Mouse (Mus musculus) hindlimb bud, embryonic 11.5 days (tissue): ENCODE data around the gene Btd.

Source experiments
- DNase-seq: peaks from one replicate; pipeline ENCODE4 v3.0.0-alpha.2; 2012; ENCODE audit warnings: low read depth, low spot score; ENCODE audit errors: extremely low spot score

The Btd gene

DNA sequence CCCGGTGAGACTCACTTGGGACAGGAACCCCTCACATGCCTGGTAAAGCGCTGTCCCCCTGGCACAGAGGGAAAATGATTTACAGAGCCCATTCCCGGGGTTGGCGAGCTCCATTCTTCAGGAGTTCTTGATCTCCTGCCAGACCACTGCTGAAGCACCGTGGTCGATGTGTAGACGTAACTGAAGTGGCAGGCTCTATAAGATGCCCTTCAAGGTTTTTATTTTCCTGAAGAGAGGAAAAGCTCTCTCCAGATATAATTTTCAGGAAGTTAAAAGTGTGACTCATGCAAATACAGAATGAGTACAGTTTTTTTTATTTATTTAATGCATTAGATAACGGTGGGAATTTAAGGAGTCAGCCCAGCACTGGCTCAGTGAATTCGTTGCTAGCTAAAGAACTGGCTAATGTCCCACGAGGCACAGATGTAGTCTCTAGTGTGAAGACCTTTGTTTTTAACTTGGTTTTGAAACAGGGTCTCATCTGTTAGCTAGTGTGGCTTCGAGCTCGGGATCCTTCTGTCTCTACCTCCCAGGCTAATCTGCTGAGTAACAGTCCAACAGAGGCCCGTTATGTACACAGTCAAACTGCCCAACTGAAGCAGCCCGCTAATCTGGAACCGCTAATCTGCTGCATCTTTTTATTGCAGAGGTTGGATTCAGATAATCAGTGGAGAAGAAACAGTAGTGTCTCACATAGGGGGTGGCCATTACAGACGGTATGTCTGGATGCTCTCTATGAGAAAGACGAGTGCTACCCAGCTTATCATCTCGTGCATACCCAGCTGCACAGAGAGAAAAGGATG lies 23.5 kb downstream of the Btd start:
- DNase-seq: no peak

DNA sequence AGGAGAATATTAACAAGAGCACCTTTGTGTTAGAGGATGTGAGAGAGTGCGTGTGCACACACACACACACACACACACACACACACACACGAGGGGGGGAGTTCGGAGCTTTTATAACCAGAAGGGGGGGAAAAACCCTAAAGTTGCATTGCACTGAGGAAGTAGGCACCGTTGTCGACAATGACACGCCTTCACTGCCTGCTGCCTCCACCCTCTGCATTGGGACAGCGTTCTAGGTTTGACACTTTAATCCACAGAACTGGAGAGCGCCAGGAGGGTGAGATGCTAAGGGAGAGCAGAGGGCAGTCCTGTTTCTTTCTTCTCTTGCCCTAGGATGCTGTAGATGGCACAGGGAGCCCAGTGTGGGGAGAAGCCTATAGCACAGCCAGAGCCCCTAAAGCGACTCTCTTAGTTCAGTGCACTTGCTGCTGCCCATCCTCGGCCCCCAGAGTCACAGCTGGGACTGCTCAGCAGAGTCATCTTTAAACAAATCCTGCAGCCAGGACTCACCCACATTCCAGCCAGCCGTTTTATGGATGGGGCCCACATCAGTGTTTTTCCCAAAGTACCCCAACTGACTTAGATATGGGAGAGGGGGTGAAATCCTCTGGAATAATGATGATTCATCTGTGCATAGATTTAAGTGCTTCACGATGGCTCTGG lies 24.2 kb downstream of the Btd start:
- no peak for DNase-seq

DNA sequence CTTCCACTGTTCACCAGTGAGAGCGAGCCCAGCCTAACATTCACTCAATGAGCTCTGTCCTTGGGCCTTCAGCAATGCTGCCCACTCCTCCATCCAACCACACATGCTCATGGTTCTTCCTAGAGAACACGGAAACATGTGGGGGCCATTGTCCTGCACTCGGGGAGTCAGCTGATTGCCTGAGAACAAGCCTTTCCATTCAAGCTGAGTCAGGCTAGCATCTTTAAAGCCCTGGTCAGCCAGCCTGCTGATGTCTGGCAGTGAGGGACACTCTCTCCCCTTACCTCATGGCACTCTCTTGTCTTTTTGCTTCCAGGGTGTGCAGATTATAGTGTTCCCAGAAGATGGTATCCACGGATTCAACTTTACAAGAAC lies 24.7 kb downstream of the Btd start:
- no peak for DNase-seq

DNA sequence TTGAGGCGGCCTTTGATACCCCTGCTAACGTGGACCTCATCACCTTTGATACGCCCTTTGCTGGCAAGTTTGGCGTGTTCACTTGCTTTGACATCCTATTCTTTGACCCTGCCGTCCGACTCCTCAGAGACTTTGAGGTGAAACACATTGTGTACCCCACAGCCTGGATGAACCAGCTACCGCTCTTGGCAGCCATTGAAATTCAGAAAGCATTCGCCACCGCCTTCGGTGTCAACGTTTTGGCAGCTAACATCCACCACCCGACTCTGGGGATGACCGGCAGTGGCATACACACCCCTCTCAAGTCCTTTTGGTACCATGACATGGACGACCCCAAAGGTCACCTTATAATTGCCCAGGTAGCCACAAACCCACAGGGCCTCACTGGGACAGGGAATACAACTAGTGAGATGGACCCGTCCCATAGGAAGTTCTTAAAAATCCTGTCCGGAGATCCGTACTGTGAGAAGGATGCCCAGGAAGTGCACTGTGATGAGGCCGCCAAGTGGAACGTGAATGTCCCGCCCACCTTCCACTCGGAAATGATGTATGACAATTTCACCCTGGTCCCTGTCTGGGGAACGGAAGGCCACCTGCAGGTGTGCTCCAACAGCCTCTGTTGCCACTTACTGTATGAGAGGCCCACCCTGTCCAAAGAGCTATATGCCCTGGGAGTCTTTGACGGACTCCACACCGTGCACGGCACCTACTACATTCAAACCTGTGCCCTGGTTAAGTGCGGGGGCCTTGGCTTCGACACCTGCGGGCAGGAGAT lies 26.3 kb downstream of the Btd start:
- DNase-seq: no peak

DNA sequence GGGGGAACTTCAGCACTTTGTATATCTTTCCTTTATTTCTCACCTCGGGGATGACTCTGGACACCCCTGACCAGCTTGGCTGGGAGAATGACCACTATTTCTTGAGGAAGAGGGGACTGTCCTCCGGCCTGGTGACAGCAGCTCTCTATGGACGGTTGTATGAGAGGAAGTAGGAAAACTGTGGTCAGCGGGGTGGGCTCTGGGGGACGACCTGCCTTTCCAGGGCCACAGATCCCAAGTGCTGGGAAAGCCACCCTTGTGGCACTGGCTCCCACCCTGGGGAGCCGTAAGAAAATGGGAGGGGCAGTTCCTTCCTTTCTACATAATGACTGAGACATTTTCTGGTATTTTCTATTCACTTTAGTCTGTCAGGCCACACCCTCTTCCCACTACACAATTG lies 26.9 kb downstream of the Btd start:
- DNase-seq: no peak

DNA sequence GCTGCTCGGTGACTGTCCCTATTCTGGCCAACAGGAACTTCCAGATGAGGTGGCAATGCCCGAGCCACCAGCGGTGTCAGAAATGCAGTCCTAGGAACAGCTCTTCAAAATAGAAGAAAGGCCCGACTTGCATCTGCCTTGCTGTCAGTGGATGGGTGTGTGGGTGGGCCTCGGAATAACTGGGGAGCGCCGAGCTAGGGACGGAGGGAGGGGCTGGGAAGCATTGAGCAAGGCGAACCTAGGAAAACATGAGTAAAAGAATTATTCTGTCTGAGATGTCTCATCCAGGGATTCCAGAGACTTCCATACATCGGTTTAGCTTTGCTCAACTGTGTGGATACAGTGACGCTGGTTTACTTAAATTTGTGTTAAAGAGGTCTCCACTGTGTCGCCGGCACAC lies 27.5 kb downstream of the Btd start:
- DNase-seq: no peak

DNA sequence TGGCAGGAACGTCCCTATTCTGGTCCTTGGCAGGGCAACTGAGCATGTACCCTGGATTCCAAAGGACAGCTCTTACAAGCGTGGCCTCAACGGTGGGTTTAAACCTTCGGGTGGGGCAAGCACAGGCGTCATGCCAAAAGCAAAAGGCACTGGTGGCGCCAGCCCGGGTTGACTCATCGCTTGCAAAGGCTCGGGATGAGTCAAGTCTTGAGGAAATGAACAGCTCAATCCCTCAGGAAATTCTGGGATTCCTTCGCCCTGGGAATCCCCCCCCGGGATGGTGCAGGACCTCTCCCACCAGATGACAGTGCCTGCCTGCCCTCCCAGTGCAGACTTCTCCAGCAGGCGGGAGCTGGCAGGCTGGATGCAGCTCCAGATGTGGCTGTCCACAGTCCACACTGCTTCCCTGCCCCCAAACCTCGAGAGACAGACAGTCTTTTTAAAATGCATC lies 28.4 kb downstream of the Btd start:
- DNase-seq: no peak

DNA sequence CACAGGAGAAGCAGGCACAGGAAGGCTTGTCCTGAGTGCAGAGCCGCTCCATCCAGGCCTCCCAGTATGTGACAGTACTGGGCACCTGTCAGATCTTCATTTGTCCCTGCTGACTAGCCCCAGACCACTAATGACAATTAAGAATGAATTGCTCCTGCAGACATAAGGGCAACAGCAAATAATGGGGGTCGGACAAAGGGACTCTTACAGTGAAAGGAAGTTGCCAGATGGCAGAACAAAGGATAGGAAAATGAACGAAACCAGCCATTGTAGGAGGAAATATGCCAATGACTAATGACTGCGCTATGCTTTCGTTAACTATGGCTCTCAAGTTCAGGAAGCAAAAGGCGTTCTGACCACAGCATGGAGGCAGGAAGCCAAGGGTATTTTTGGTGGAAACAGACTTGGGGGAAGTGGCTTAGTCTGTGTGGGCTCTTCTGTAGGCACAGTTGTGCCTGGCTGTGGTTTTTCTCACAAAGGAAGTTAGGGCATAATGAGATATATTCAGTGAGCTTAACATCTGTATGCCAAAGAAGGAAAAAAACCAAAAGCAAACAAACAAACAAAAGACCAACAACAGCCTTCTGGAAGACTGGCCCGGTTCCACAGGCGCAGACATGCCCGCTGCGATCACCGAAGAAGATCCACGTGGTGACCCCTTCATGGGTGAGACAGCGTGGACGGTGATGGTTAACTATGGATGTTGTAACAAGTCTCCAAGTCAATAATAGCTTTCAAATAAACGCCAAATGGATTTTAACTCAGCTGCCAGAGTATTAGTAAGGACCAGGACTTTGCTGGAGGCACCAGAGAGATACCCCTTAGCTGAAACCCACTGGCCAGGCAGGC lies 29.0 kb downstream of the Btd start:
- no peak for DNase-seq

DNA sequence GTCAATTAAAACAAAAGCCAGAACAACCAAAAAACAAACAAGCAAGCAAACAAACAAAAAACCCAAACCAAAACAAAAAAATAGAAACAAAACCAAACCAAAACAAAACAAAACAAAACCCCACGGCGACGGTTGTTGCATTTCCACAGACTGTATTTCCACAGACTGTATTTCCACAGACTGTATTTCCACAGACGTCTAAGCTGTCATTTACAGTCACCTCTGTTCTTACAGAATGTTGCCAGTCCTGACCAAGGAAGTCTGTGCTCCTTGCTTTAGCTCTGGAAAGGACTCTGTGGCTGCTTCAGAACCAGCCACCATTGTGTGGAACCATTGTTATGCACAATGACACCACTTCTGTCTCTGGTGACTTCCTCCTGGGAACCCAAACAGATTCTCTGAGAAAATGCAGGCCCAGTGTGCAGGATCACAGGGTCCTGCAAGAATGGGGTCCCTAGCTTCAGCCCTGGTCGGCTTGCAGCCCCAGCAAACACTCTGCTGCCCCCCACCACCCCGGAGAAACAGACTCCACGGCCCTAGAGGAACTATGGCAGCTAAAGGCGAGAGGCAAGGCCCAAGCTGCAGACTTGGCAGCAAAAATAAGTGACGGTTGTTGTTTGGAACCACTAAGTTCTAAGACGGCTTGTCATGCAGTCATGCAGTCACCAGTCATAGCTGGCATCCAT lies 30.9 kb downstream of the Btd start:
- DNase-seq: no peak

DNA sequence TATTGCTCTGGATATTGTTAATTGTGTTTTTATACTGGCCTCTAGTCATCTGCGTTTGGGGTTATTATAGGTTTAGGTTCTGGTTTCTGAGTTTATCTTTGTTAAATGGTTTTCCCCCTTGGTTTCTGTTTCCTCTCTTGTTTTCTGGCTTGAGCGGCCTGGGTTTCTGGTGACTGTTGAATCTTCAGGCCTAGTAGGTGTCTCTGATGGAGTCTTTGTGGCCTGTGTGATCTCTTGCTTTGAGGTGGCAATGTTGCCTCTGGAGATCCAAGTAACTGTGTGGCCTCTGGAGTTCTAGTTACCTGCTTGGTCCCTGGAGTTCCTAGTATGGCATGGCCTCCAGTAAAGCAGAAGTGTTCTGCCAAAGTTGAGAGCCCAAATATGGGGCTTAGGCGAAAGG lies 39.8 kb downstream of the Btd start:
- no peak for DNase-seq

DNA sequence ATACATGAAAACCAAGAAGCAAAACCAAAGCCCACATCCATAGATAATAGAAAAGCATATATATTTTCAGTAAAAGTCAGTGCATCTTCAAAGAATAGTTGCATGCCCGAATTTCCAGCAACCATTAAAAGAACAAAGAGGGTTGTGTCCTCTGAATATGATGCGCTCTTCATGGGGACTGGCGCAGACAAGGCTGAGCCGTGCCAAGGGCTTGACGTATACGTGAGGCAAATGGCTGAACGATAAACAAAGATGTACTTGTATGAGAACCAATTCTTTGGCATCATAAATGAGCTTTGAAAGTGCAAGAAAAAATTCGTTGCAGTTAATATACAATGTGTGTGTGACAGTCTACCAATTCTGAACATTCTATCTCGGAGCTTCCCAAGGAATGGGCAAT lies 40.5 kb downstream of the Btd start:
- DNase-seq: no peak

DNA sequence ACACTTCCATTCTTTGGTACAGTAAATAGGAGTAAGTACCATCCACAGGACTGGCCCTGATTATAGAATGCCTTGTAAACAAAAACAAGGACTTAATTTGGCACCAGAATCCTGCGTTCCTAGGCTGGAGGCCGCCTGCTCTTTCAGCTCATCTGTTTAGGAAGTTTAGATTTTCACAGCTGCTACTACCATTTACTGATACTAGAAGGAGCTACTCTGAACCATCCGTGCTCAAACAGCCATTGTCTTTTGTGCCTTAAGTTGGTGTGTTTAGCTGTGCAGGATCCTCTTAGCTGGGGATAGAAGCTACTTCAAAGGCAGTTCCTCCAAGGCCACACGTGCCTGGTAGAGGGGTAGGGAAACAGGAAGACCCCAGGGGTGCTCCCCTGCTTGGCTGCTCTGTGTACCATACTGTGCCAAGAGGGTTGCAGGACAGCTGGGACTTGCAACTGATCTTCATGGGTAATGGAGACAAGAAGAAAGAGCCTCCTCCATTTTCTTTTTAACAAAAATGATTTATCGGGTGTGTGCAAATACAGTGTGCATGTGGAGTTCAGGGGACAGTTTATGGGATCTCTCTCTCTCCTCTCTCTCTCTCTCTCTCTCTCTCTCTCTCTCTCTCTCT lies 41.2 kb downstream of the Btd start:
- no peak for DNase-seq

DNA sequence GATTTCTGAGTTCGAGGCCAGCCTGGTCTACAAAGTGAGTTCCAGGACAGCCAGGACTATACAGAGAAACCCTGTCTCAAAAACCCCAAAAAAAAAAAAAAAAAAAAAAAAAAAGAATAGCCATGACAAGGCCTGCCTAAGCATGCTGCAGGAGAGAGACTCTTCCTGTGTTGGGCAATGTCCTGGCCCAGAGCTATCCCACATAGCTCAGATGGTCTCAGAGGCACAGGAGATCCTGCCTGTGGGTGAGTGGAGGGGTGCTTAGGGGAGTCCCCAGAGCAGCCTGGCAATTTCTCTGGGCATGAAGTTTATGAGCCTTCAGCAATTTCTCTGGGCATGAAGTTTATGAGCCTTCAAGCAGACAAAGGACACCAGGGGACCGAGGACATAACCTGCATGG lies 42.8 kb downstream of the Btd start:
- no peak for DNase-seq

DNA sequence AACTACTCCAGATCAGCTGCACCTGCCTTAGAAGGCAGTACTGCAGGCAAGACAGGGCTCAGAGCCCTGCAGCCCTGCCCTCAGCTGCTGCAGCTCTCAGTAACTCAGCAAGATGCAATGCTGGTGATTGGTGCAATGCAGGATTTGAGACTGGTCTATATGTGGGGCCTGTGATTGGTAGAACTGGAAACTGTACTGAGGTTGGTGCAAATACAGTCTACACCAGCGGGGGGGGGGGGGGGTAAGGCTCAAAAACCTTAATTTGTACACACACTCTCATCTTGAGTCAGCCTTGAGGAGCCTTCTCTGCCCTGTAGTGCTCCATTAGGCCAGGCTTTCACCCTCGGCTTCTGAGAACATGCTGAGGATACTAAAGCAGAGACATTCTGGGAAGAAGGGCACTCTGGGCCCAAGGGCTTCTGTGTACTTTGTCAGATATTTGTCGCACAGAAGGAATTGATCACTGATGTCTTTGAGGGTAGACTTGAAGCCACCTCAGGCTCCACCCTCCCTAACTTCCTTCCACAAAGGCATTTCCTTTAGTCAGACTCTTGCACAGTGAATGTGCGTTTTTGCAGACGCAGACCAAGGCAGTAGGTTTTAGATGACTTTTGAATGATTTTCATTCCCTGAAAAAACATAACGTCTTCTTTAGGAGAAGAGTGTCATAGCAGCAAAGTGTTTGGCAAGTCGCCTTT lies 43.7 kb downstream of the Btd start:
- no peak for DNase-seq

DNA sequence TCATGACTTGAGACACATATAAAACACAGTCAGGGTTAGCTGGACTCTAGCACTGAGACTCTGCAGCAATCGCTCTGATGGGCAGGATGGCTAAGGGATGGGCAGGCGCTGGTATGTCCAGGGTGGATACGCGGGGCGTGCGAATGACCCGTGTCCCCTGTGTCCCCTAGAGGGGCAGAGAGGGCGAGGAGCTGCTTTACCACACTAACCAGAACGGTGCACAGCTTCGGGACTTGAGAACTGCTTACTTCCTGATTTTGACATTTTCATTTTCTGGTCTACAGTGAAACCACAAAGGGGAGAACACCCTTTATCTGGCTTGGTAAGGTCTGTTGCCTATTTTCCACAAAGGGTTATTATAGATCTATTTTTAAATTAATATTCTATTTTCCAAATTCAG lies 44.9 kb downstream of the Btd start:
- DNase-seq: no peak

DNA sequence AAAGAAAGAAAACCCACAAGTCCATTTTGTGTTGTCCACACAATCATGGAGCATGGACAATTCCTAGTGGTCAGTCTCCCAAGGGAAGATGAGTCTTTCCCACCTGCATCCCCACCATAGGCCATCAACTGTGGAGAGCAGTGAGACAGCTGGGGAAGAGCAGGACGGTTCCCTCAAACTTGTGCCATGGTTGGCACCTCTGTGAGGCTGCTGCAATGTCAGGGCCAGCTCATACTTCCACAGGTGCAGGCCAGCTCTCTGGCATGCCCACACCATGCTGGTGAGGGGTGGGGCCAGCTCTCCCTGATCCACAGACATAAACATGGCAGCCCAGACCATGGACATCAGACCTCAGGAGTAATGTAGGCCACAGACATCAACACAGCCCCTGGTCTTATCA lies 45.4 kb downstream of the Btd start:
- no peak for DNase-seq

DNA sequence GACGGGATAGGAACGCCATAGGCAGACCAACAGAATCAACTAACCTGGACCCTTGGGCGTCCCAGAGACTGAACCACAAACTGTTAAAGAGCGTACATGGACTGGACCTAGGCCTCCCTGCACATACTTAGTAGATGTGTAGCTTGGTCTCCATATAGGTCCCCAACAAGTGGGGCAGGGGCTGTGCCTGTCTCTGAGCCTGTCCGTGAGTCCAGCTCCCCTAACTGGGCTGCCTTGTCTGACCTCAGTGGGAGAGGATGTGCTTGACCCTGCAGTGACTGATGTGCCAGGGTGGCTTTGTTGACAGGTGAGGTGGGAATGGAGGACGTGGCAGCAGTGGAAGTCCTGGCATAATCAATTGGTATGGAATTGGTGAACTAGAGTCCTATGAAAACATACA lies 51.7 kb downstream of the Btd start:
- DNase-seq: no peak

DNA sequence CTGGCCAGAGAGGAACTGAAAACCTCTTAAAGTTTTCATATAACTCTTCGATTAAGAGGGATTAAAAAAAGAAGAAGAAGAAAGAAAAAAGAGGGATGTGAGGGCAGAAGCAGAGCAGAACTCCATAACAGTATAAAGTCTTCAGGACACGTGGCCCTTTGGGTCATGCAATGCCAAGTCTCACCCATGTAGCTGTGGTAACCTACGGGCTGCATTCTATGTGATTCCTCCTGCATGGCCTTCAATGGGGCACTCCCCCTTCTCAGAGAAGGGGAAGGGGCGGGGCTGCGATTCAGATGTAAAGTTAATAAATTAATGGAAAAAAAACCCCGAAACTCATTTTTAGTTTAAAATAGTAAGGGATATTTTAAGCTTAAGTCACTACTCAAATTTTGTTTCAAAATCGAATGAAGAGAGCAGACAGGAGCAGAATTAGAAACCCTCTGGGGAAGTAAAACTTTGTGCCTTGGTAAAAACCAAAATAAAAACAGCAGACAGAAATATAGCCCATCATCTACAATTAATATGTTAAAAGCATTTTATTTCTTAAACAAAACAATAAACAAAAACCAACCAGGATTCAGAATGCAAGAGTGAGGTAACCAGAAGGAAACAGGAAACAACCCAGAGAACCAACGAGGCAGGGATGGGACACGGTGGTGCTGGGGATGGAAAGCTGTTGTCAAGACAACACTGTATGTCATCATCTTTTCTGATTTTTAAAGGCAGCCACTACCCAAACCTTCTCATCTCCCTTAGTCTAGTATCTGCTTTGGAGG lies 55.6 kb downstream of the Btd start:
- DNase-seq: no peak

DNA sequence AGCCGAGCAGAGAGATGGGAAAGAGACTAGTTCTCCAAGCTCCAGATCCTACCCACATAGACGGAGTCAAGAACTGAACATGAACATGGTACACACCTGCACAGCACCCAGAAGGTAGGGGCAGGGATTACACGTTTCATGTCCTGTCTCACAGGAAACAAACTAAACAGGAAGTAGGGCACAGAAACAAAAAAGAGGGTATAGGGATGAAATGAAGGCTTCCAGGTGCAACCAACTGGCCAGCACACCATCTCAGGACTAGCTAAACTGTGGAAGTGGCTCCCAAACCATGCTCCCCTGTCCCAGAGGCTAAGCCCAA lies 56.1 kb downstream of the Btd start:
- no peak for DNase-seq
